Mouse (Mus musculus): Measurements from ENCODE around the gene Utrn. TPM values are rescaled to one million over a fixed set of nuclear protein-coding genes. Genes with fewer than 3 reads are reported as not detected.

Gene Utrn
- polyA plus RNA-seq, 1 experiment from 2014 or later: 75.8 TPM

GRCm38 (mm10) chr10:12414967-12415366 is 454.2 kb downstream of the Utrn start:
- 89% methylated on average over 3 of the region's 3 CpGs for WGBS
- Histone ChIP-seq H3K27me3 (ENCODE audit: control insufficient read depth, insufficient read depth, low read depth, low read length) (no peaks in the 10 kb centered on the region), H3K9ac (ENCODE audit: low read length) (no peak overlapping the region), H3K4me1 (replicated peaks; ENCODE audit: control insufficient read depth, insufficient read depth, low read length) (no peaks in the 10 kb centered on the region), H3K27ac (ENCODE audit: low read length) (no peak overlapping the region), H3K4me2 (ENCODE audit: low read depth, low read length) (no peak overlapping the region), H3K36me3 (ENCODE audit: control insufficient read depth, insufficient read depth, low read length) (peaks cover 7% of the 10 kb centered on the region), H3K9me3 (ENCODE audit: control insufficient read depth, low read length) (no peaks in the 10 kb centered on the region), H3K4me3 (ENCODE audit: low read length) (no peak overlapping the region)
- no peak for ATAC-seq (ENCODE audit: low read depth)

- no peak for ATAC-seq (ENCODE audit: low read depth)
- Histone ChIP-seq H3K9me3 (ENCODE audit: control insufficient read depth, low read length) (no peaks in the 10 kb centered on the region), H3K27ac (ENCODE audit: low read length) (no peak overlapping the region), H3K9ac (ENCODE audit: low read length) (no peak overlapping the region), H3K4me3 (ENCODE audit: low read length) (no peak overlapping the region), H3K36me3 (ENCODE audit: control insufficient read depth, insufficient read depth, low read length) (peaks cover 15% of the 10 kb centered on the region), H3K4me1 (replicated peaks; ENCODE audit: control insufficient read depth, insufficient read depth, low read length) (no peaks in the 10 kb centered on the region), H3K27me3 (ENCODE audit: control insufficient read depth, insufficient read depth, low read depth, low read length) (no peaks in the 10 kb centered on the region), H3K4me2 (ENCODE audit: low read depth, low read length) (no peak overlapping the region)
- WGBS: 85% methylated on average over 12 of the region's 12 CpGs
Measured at GRCm38 (mm10) chr10:12406338-12407110, 462.6 kb downstream of the Utrn start.

GRCm38 (mm10) chr10:12399450-12399849 is 469.7 kb downstream of the Utrn start:
- Histone ChIP-seq H3K4me3 (ENCODE audit: low read length) (no peak overlapping the region), H3K9ac (ENCODE audit: low read length) (no peak overlapping the region), H3K27me3 (ENCODE audit: control insufficient read depth, insufficient read depth, low read depth, low read length) (no peaks in the 10 kb centered on the region), H3K4me2 (ENCODE audit: low read depth, low read length) (no peak overlapping the region), H3K27ac (ENCODE audit: low read length) (no peak overlapping the region), H3K9me3 (ENCODE audit: control insufficient read depth, low read length) (no peaks in the 10 kb centered on the region), H3K36me3 (ENCODE audit: control insufficient read depth, insufficient read depth, low read length) (peaks cover 15% of the 10 kb centered on the region), H3K4me1 (replicated peaks; ENCODE audit: control insufficient read depth, insufficient read depth, low read length) (no peaks in the 10 kb centered on the region)
- ATAC-seq (ENCODE audit: low read depth): no peak
- WGBS: 51% methylated on average over 2 of the region's 2 CpGs

- no peak for ATAC-seq (ENCODE audit: low read depth)
- Histone ChIP-seq H3K9ac (ENCODE audit: low read length) (no peak overlapping the region), H3K4me1 (replicated peaks; ENCODE audit: control insufficient read depth, insufficient read depth, low read length) (no peaks in the 10 kb centered on the region), H3K27ac (ENCODE audit: low read length) (no peak overlapping the region), H3K9me3 (ENCODE audit: control insufficient read depth, low read length) (no peaks in the 10 kb centered on the region), H3K4me3 (ENCODE audit: low read length) (no peak overlapping the region), H3K36me3 (ENCODE audit: control insufficient read depth, insufficient read depth, low read length) (0 out of 2 replicates have a peak, but pooled peaks cover 3% of the 10 kb centered on the region), H3K27me3 (ENCODE audit: control insufficient read depth, insufficient read depth, low read depth, low read length) (no peaks in the 10 kb centered on the region), H3K4me2 (ENCODE audit: low read depth, low read length) (no peak overlapping the region)
- 100% methylated on average over 1 of the region's 1 CpGs for WGBS
Measured at GRCm38 (mm10) chr10:12380139-12380538, 489.0 kb downstream of the Utrn start.

GRCm38 (mm10) chr10:12379123-12379522 is 490.0 kb downstream of the Utrn start:
- H3K36me3 ChIP-seq (ENCODE audit: control insufficient read depth, insufficient read depth, low read length): no peaks in the 10 kb centered on the region
- H3K27ac ChIP-seq (ENCODE audit: low read length): no peak overlapping the region
- H3K4me3 ChIP-seq (ENCODE audit: low read length): no peak overlapping the region
- H3K4me2 ChIP-seq (ENCODE audit: low read depth, low read length): no peak overlapping the region
- ATAC-seq (ENCODE audit: low read depth): no peak
- H3K9me3 ChIP-seq (ENCODE audit: control insufficient read depth, low read length): no peaks in the 10 kb centered on the region
- no peaks in the 10 kb centered on the region for H3K4me1 ChIP-seq (replicated peaks; ENCODE audit: control insufficient read depth, insufficient read depth, low read length)
- no peaks in the 10 kb centered on the region for H3K27me3 ChIP-seq (ENCODE audit: control insufficient read depth, insufficient read depth, low read depth, low read length)
- WGBS: 100% methylated on average over 1 of the region's 1 CpGs
- H3K9ac ChIP-seq (ENCODE audit: low read length): no peak overlapping the region

- no peak overlapping the region for H3K27ac ChIP-seq (ENCODE audit: low read length)
- WGBS: 74% methylated on average over 3 of the region's 3 CpGs
- no peaks in the 10 kb centered on the region for H3K4me1 ChIP-seq (replicated peaks; ENCODE audit: control insufficient read depth, insufficient read depth, low read length)
- no peaks in the 10 kb centered on the region for H3K27me3 ChIP-seq (ENCODE audit: control insufficient read depth, insufficient read depth, low read depth, low read length)
- H3K4me3 ChIP-seq (ENCODE audit: low read length): no peak overlapping the region
- no peaks in the 10 kb centered on the region for H3K9me3 ChIP-seq (ENCODE audit: control insufficient read depth, low read length)
- no peak overlapping the region for H3K9ac ChIP-seq (ENCODE audit: low read length)
- no peak for ATAC-seq (ENCODE audit: low read depth)
- no peak overlapping the region for H3K4me2 ChIP-seq (ENCODE audit: low read depth, low read length)
- H3K36me3 ChIP-seq (ENCODE audit: control insufficient read depth, insufficient read depth, low read length): no peaks in the 10 kb centered on the region
Measured at GRCm38 (mm10) chr10:12377727-12378126, 491.4 kb downstream of the Utrn start.

GRCm38 (mm10) chr10:12376015-12376414 is 493.1 kb downstream of the Utrn start:
- no peak overlapping the region for H3K4me3 ChIP-seq (ENCODE audit: low read length)
- 55% methylated on average over 2 of the region's 2 CpGs for WGBS
- ATAC-seq (ENCODE audit: low read depth): no peak

GRCm38 (mm10) chr10:12374741-12375140 is 494.4 kb downstream of the Utrn start:
- H3K9ac ChIP-seq (ENCODE audit: low read length): no peak overlapping the region
- no peaks in the 10 kb centered on the region for H3K36me3 ChIP-seq (ENCODE audit: control insufficient read depth, insufficient read depth, low read length)

More at GRCm38 (mm10) chr10:12376015-12376414, 493.1 kb downstream of the Utrn start:
- no peak overlapping the region for H3K9ac ChIP-seq (ENCODE audit: low read length)
- H3K4me1 ChIP-seq (replicated peaks; ENCODE audit: control insufficient read depth, insufficient read depth, low read length): no peaks in the 10 kb centered on the region
- no peaks in the 10 kb centered on the region for H3K36me3 ChIP-seq (ENCODE audit: control insufficient read depth, insufficient read depth, low read length)
- no peak overlapping the region for H3K4me2 ChIP-seq (ENCODE audit: low read depth, low read length)
- H3K27ac ChIP-seq (ENCODE audit: low read length): no peak overlapping the region
- H3K27me3 ChIP-seq (ENCODE audit: control insufficient read depth, insufficient read depth, low read depth, low read length): no peaks in the 10 kb centered on the region
- H3K9me3 ChIP-seq (ENCODE audit: control insufficient read depth, low read length): no peaks in the 10 kb centered on the region

GRCm38 (mm10) chr10:12354556-12354955 is 514.6 kb downstream of the Utrn start:
- Histone ChIP-seq H3K36me3 (ENCODE audit: control insufficient read depth, insufficient read depth, low read length) (no peaks in the 10 kb centered on the region), H3K4me1 (replicated peaks; ENCODE audit: control insufficient read depth, insufficient read depth, low read length) (no peaks in the 10 kb centered on the region), H3K9ac (ENCODE audit: low read length) (no peak overlapping the region), H3K9me3 (ENCODE audit: control insufficient read depth, low read length) (no peaks in the 10 kb centered on the region), H3K27ac (ENCODE audit: low read length) (peak overlapping the region; percentile 14; the same call in 1 of the 2 replicates), H3K27me3 (ENCODE audit: control insufficient read depth, insufficient read depth, low read depth, low read length) (no peaks in the 10 kb centered on the region), H3K4me3 (ENCODE audit: low read length) (no peak overlapping the region), H3K4me2 (ENCODE audit: low read depth, low read length) (no peak overlapping the region)
- 47% methylated on average over 4 of the region's 4 CpGs for WGBS
- peak; percentile 59 for ATAC-seq (ENCODE audit: low read depth)

More at GRCm38 (mm10) chr10:12374741-12375140, 494.4 kb downstream of the Utrn start:
- no peak overlapping the region for H3K4me3 ChIP-seq (ENCODE audit: low read length)
- no peaks in the 10 kb centered on the region for H3K9me3 ChIP-seq (ENCODE audit: control insufficient read depth, low read length)
- 81% methylated on average over 1 of the region's 1 CpGs for WGBS
- no peaks in the 10 kb centered on the region for H3K27me3 ChIP-seq (ENCODE audit: control insufficient read depth, insufficient read depth, low read depth, low read length)
- no peak for ATAC-seq (ENCODE audit: low read depth)
- H3K27ac ChIP-seq (ENCODE audit: low read length): no peak overlapping the region
- no peaks in the 10 kb centered on the region for H3K4me1 ChIP-seq (replicated peaks; ENCODE audit: control insufficient read depth, insufficient read depth, low read length)
- H3K4me2 ChIP-seq (ENCODE audit: low read depth, low read length): no peak overlapping the region

All from lung, embryonic 16.5 days (tissue).